ENCODE assay signal across 11 mouse cellular contexts in genomic region chr9:16398734-16399686, GRCm38 (mm10).
A peak's percentile ranks its signal among the peaks of the same experiment; 100 is the strongest.
DNase-seq lines count a peak whose midpoint lies in the region; ATAC-seq and TF ChIP-seq lines count a peak whose summit lies in the region.
"Had no signal": no experiment of that assay in that cellular context is flagged by ENCODE, and none has a peak within 500 bp of the region (broad histone marks: within the 10 kb centered on the region; RNA-seq: fewer than 3 reads in every experiment).

No protein-coding gene starts in this region.

- no peaks in the 10 kb centered on the region for H3K4me1 ChIP-seq in lung, postnatal 0 days (ENCODE audit: insufficient read depth, low read depth, low read length)
- peaks cover 18% of the 10 kb centered on the region for H3K4me1 ChIP-seq in forebrain, embryonic 11.5 days (replicated peaks; ENCODE audit: control insufficient read depth, insufficient read depth, low read length)
- H3K4me1 ChIP-seq in neural tube, embryonic 15.5 days = peaks cover 15% of the 10 kb centered on the region

- no peak overlapping the region for H3K27ac ChIP-seq in lung, postnatal 0 days (ENCODE audit: low read length)
- H3K27ac ChIP-seq in forebrain, embryonic 11.5 days (ENCODE audit: low read depth, low read length) = peak overlapping the region; percentile 41; the same call in 1 of the 2 replicates
- peak overlapping the region; percentile 74 for H3K27ac ChIP-seq in neural tube, embryonic 15.5 days (replicated peaks)
- H3K27ac ChIP-seq: liver, embryonic 14.5 days had no signal

- H3K9me3 ChIP-seq in lung, postnatal 0 days (ENCODE audit: low read length) = no peaks in the 10 kb centered on the region
- H3K9me3 ChIP-seq in forebrain, embryonic 11.5 days (ENCODE audit: control insufficient read depth, low read length) = no peaks in the 10 kb centered on the region
- H3K9me3 ChIP-seq in neural tube, embryonic 15.5 days (replicated peaks) = no peaks in the 10 kb centered on the region

- H3K36me3 ChIP-seq in lung, postnatal 0 days (ENCODE audit: insufficient read depth, low read length) = no peaks in the 10 kb centered on the region
- no peaks in the 10 kb centered on the region for H3K36me3 ChIP-seq in forebrain, embryonic 11.5 days (ENCODE audit: control insufficient read depth, insufficient read depth, low read length)
- H3K36me3 ChIP-seq in neural tube, embryonic 15.5 days = no peaks in the 10 kb centered on the region

- WGBS in lung, postnatal 0 days = 53% methylated on average over 6 of the region's 6 CpGs
- 37% methylated on average over 6 of the region's 6 CpGs for WGBS in forebrain, embryonic 11.5 days
- WGBS in neural tube, embryonic 15.5 days = 27% methylated on average over 6 of the region's 6 CpGs

- TF ChIP-seq CTCF in lung, postnatal 0 days (IDR thresholded peaks at IDR 0.05) = no peak

- no peak for ATAC-seq in lung, postnatal 0 days
- peak; percentile 78 for ATAC-seq in forebrain, embryonic 11.5 days (replicated peaks; ENCODE audit: low FRiP score)
- ATAC-seq in neural tube, embryonic 15.5 days (ENCODE audit: low FRiP score) = peak; percentile 83

- H3K27me3 ChIP-seq in lung, postnatal 0 days (replicated peaks; ENCODE audit: insufficient read depth, low read length) = no peaks in the 10 kb centered on the region
- H3K27me3 ChIP-seq in forebrain, embryonic 11.5 days (ENCODE audit: control insufficient read depth, insufficient read depth, low read length) = no peaks in the 10 kb centered on the region
- no peaks in the 10 kb centered on the region for H3K27me3 ChIP-seq in neural tube, embryonic 15.5 days (replicated peaks)

- DNase-seq in lung, postnatal 36 days = peak; percentile 1
- DNase-seq in lung, postnatal 0 days (ENCODE audit: low spot score) = no peak
- DNase-seq in forebrain, embryonic 11.5 days (ENCODE audit: low spot score) = peak; percentile 66
- peak; percentile 3 to 4 for DNase-seq in layer of hippocampus, postnatal 36 days
- no peak for DNase-seq in heart, adult 18-20 months
- no peak for DNase-seq in ovary, postnatal 10 days (ENCODE audit: low spot score)
- DNase-seq: kidney, adult 11 months; spleen, adult 18-20 months had no signal

- TF ChIP-seq EP300 in lung, postnatal 0 days (IDR thresholded peaks at IDR 0.05) = no peak

- H3K4me2 ChIP-seq in lung, postnatal 0 days (replicated peaks; ENCODE audit: low read depth, low read length) = no peak overlapping the region
- H3K4me2 ChIP-seq in forebrain, embryonic 11.5 days (ENCODE audit: low read depth, low read length, severe bottlenecking) = no peak overlapping the region
- no peak overlapping the region for H3K4me2 ChIP-seq in neural tube, embryonic 15.5 days
- H3K4me2 ChIP-seq: heart, embryonic 11.5 days had no signal

- H3K9ac ChIP-seq in lung, postnatal 0 days (replicated peaks; ENCODE audit: low read depth) = no peak overlapping the region
- no peak overlapping the region for H3K9ac ChIP-seq in forebrain, embryonic 11.5 days (ENCODE audit: low read length)
- no peak overlapping the region for H3K9ac ChIP-seq in neural tube, embryonic 15.5 days (replicated peaks)
- H3K9ac ChIP-seq: liver, embryonic 14.5 days had no signal

- no peak overlapping the region for H3K4me3 ChIP-seq in lung, postnatal 0 days (ENCODE audit: low read depth, low read length)
- no peak overlapping the region for H3K4me3 ChIP-seq in forebrain, embryonic 11.5 days (ENCODE audit: low read depth, low read length)
- no peak overlapping the region for H3K4me3 ChIP-seq in neural tube, embryonic 15.5 days (replicated peaks)

Comparison
In these comparisons a context has a peak if more than half of its experiments do, and no peak if none do; other contexts are left out.
1. DNase-seq: peak in lung, postnatal 36 days (single experiment), forebrain, embryonic 11.5 days (single experiment) and layer of hippocampus, postnatal 36 days (2 of 2); none in lung, postnatal 0 days (single experiment), heart, adult 18-20 months (0 of 2) and ovary, postnatal 10 days (single experiment).